Mouse (Mus musculus): ENCODE measurements around the gene Tsc22d2. TPM values are rescaled to one million over a fixed set of nuclear protein-coding genes. Genes with fewer than 3 reads are reported as not detected.
A peak's percentile ranks its signal among the peaks of the same experiment; 100 is the strongest.

Gene Tsc22d2
- polyA plus RNA-seq, 1 experiment from 2014 or later: 8.6 TPM

GRCm38 (mm10) chr3:58399931-58400330 lies 14.6 kb upstream of the Tsc22d2 start:
- Histone ChIP-seq H3K27me3 (no peaks in the 10 kb centered on the region), H3K4me1 (replicated peaks) (no peaks in the 10 kb centered on the region), H3K27ac (replicated peaks) (no peak overlapping the region), H3K9me3 (no peaks in the 10 kb centered on the region), H3K36me3 (no peaks in the 10 kb centered on the region), H3K4me2 (no peak overlapping the region), H3K4me3 (no peak overlapping the region), H3K9ac (no peak overlapping the region)
- WGBS: 78% methylated on average over 3 of the region's 3 CpGs
- ATAC-seq (ENCODE audit: low read depth): no peak

- H3K4me1 ChIP-seq (replicated peaks): peaks cover 6% of the 10 kb centered on the region
- H3K4me3 ChIP-seq: no peak overlapping the region
- no peak overlapping the region for H3K27ac ChIP-seq (replicated peaks)
- no peak overlapping the region for H3K9ac ChIP-seq
- H3K36me3 ChIP-seq: no peaks in the 10 kb centered on the region
- no peak overlapping the region for H3K4me2 ChIP-seq
- ATAC-seq (ENCODE audit: low read depth): no peak
- no peaks in the 10 kb centered on the region for H3K27me3 ChIP-seq
- H3K9me3 ChIP-seq: no peaks in the 10 kb centered on the region
Observed at GRCm38 (mm10) chr3:58411669-58412068, 2.8 kb upstream of the Tsc22d2 start.

- H3K9ac ChIP-seq: peak overlapping the region; percentile 67; the same call in 1 of the 2 replicates
- peak overlapping the region; percentile 99; the same call in 1 of the 2 replicates for H3K27ac ChIP-seq (replicated peaks)
- peaks cover 24% of the 10 kb centered on the region for H3K4me1 ChIP-seq (replicated peaks)
- peak overlapping the region; percentile 61 for H3K4me2 ChIP-seq
- H3K9me3 ChIP-seq: no peaks in the 10 kb centered on the region
- H3K36me3 ChIP-seq: no peaks in the 10 kb centered on the region
- H3K27me3 ChIP-seq: no peaks in the 10 kb centered on the region
- peak overlapping the region; percentile 100 for H3K4me3 ChIP-seq
- no peak for ATAC-seq (ENCODE audit: low read depth)
- WGBS: 47% methylated on average over 5 of the region's 5 CpGs
Observed at GRCm38 (mm10) chr3:58413671-58414070, 844 bp upstream of the Tsc22d2 start.

- no peaks in the 10 kb centered on the region for H3K36me3 ChIP-seq
- peak overlapping the region; percentile 100 for H3K4me3 ChIP-seq
- H3K9me3 ChIP-seq: no peaks in the 10 kb centered on the region
- H3K27me3 ChIP-seq: no peaks in the 10 kb centered on the region
- under 1% methylated on average over 95 of the region's 113 CpGs for WGBS
- H3K4me2 ChIP-seq: peak overlapping the region; percentile 100
- peak overlapping the region; percentile 99 for H3K27ac ChIP-seq (replicated peaks)
- H3K9ac ChIP-seq: peak overlapping the region; percentile 97
- peak; percentile 62 for ATAC-seq (ENCODE audit: low read depth)
- H3K4me1 ChIP-seq (replicated peaks): peaks cover 33% of the 10 kb centered on the region
Observed at GRCm38 (mm10) chr3:58414986-58415883, 720 bp downstream of the Tsc22d2 start.

- Histone ChIP-seq H3K27me3 (no peaks in the 10 kb centered on the region), H3K27ac (replicated peaks) (peak overlapping the region; percentile 99), H3K4me1 (replicated peaks) (peaks cover 35% of the 10 kb centered on the region), H3K4me3 (peak overlapping the region; percentile 100), H3K9ac (peak overlapping the region; percentile 97), H3K9me3 (no peaks in the 10 kb centered on the region), H3K4me2 (peak overlapping the region; percentile 100), H3K36me3 (no peaks in the 10 kb centered on the region)
- peak; percentile 78 for ATAC-seq (ENCODE audit: low read depth)
- WGBS: under 1% methylated on average over 85 of the region's 85 CpGs
Observed at GRCm38 (mm10) chr3:58415884-58416725, 1.6 kb downstream of the Tsc22d2 start.

- peaks cover 38% of the 10 kb centered on the region for H3K4me1 ChIP-seq (replicated peaks)
- WGBS: 1% methylated on average over 39 of the region's 39 CpGs
Observed at GRCm38 (mm10) chr3:58416726-58417437, 2.4 kb downstream of the Tsc22d2 start.

GRCm38 (mm10) chr3:58418724-58419705 lies 4.5 kb downstream of the Tsc22d2 start:
- Histone ChIP-seq H3K4me3 (peak overlapping the region; percentile 100), H3K4me2 (peak overlapping the region; percentile 100), H3K4me1 (replicated peaks) (peaks cover 41% of the 10 kb centered on the region), H3K27ac (replicated peaks) (no peak overlapping the region), H3K9ac (peak overlapping the region; percentile 60), H3K9me3 (no peaks in the 10 kb centered on the region), H3K36me3 (no peaks in the 10 kb centered on the region), H3K27me3 (no peaks in the 10 kb centered on the region)
- WGBS: 40% methylated on average over 5 of the region's 5 CpGs
- ATAC-seq (ENCODE audit: low read depth): no peak

More at GRCm38 (mm10) chr3:58416726-58417437, 2.4 kb downstream of the Tsc22d2 start:
- H3K27ac ChIP-seq (replicated peaks): peak overlapping the region; percentile 99
- peak overlapping the region; percentile 100 for H3K4me3 ChIP-seq
- H3K9ac ChIP-seq: peak overlapping the region; percentile 97
- no peaks in the 10 kb centered on the region for H3K9me3 ChIP-seq
- H3K36me3 ChIP-seq: no peaks in the 10 kb centered on the region
- peak; percentile 34 for ATAC-seq (ENCODE audit: low read depth)
- H3K4me2 ChIP-seq: peak overlapping the region; percentile 100
- no peaks in the 10 kb centered on the region for H3K27me3 ChIP-seq

GRCm38 (mm10) chr3:58428861-58429260 lies 14.3 kb downstream of the Tsc22d2 start:
- 76% methylated on average over 1 of the region's 1 CpGs for WGBS
- H3K9me3 ChIP-seq: no peaks in the 10 kb centered on the region
- H3K9ac ChIP-seq: no peak overlapping the region
- no peak overlapping the region for H3K27ac ChIP-seq (replicated peaks)
- ATAC-seq (ENCODE audit: low read depth): no peak
- no peak overlapping the region for H3K4me2 ChIP-seq
- H3K36me3 ChIP-seq: no peaks in the 10 kb centered on the region
- peaks cover 4% of the 10 kb centered on the region; the same call in 1 of the 2 replicates for H3K4me1 ChIP-seq (replicated peaks)
- H3K27me3 ChIP-seq: no peaks in the 10 kb centered on the region
- no peak overlapping the region for H3K4me3 ChIP-seq

- no peak overlapping the region for H3K9ac ChIP-seq
- no peak for ATAC-seq (ENCODE audit: low read depth)
- 96% methylated on average over 2 of the region's 2 CpGs for WGBS
- no peak overlapping the region for H3K4me2 ChIP-seq
- no peaks in the 10 kb centered on the region for H3K9me3 ChIP-seq
- H3K4me1 ChIP-seq (replicated peaks): no peaks in the 10 kb centered on the region
- no peak overlapping the region for H3K27ac ChIP-seq (replicated peaks)
- no peaks in the 10 kb centered on the region for H3K27me3 ChIP-seq
- no peak overlapping the region for H3K4me3 ChIP-seq
- peaks cover 4% of the 10 kb centered on the region; the same call in 1 of the 2 replicates for H3K36me3 ChIP-seq
Observed at GRCm38 (mm10) chr3:58434414-58434813, 19.9 kb downstream of the Tsc22d2 start.

GRCm38 (mm10) chr3:58448230-58448629 lies 33.7 kb downstream of the Tsc22d2 start:
- Histone ChIP-seq H3K4me3 (no peak overlapping the region), H3K4me1 (replicated peaks) (no peaks in the 10 kb centered on the region), H3K27me3 (no peaks in the 10 kb centered on the region), H3K9me3 (no peaks in the 10 kb centered on the region), H3K36me3 (no peaks in the 10 kb centered on the region), H3K9ac (no peak overlapping the region), H3K4me2 (no peak overlapping the region), H3K27ac (replicated peaks) (no peak overlapping the region)
- ATAC-seq (ENCODE audit: low read depth): no peak
- WGBS: 97% methylated on average over 2 of the region's 2 CpGs

- no peak overlapping the region for H3K9ac ChIP-seq
- no peaks in the 10 kb centered on the region for H3K4me1 ChIP-seq (replicated peaks)
- H3K36me3 ChIP-seq: no peaks in the 10 kb centered on the region
- H3K27me3 ChIP-seq: no peaks in the 10 kb centered on the region
- no peak overlapping the region for H3K27ac ChIP-seq (replicated peaks)
- no peaks in the 10 kb centered on the region for H3K9me3 ChIP-seq
- ATAC-seq (ENCODE audit: low read depth): no peak
- H3K4me3 ChIP-seq: no peak overlapping the region
- WGBS: 94% methylated on average over 3 of the region's 3 CpGs
- no peak overlapping the region for H3K4me2 ChIP-seq
Observed at GRCm38 (mm10) chr3:58449487-58449886, 35.0 kb downstream of the Tsc22d2 start.
